Mouse (Mus musculus) heart, adult 2 months (tissue): ENCODE measurements around the gene Slc9a9.

Experiments
- CTCF ChIP-seq: fragments of 200-600 bp; IDR thresholded peaks from 2 replicates; pipeline ENCODE4 v1.8.1; 2022; ENCODE audit warnings: antibody characterized with exemption, mild to moderate bottlenecking, moderate library complexity
- EP300 ChIP-seq: fragments of 200-500 bp; IDR thresholded peaks from 2 replicates; pipeline ENCODE4 v1.6.1; 2011; ENCODE audit warnings: low read depth, low read length, control low read depth; ENCODE audit not compliant: insufficient read depth

DNA sequence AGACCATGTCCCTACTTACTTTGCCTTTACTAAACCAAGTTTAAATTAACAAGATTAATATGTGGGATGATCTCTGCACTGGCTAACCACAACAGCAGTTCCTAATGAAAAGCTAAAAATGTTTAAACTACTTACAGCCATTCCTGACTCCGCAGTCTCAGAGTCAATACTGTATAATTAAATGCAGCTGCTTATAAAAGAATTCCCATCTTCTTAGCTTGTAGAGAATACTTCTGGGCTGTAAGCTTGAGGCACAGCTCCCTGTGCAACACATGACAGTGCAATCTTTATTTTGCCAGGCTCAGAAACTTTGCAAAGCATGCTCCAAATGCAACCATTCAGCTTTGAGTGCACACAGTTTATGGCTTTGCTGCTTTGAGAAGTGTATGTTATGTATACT is 456.0 kb downstream of the Slc9a9 start:
- TF ChIP-seq CTCF (no peak), EP300 (no peak)
